28 mouse cellular contexts compared by ENCODE assay signal in the genomic region with DNA sequence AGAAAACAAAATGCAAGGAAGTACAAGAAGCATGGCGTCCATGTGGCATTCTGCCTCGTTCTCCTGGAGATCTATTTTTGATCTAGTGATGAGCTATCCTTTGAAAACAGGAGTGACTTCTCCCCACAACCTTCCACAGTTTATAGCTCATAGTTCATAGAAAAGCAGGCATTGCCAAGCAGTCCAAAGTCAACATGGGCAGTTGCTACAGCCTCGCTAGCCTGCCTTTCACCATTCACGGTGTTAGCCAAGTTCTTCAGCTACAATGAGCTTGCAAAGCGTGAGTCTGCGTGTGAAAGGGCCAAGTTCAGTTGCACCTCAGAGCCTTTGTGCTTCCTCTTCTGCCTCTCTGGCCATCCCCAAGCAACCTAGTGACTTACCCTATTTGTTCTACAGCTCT.
DNase-seq lines count a peak whose midpoint lies in the region; ATAC-seq and TF ChIP-seq lines count a peak whose summit lies in the region.
"Had no signal": no experiment of that assay in that cellular context is flagged by ENCODE, and none has a peak within 500 bp of the region (broad histone marks: within the 10 kb centered on the region; RNA-seq: fewer than 3 reads in every experiment).

No protein-coding gene starts in this region.

- no peaks in the 10 kb centered on the region for H3K9me3 ChIP-seq in kidney, embryonic 16.5 days (ENCODE audit: low read length)
- no peaks in the 10 kb centered on the region for H3K9me3 ChIP-seq in liver, postnatal 0 days (ENCODE audit: low read length)
- H3K9me3 ChIP-seq: embryonic facial prominence, embryonic 10.5 days; embryonic facial prominence, embryonic 13.5 days; forebrain, embryonic 12.5 days; forebrain, embryonic 15.5 days; heart, embryonic 13.5 days had no signal

- H3K36me3 ChIP-seq in kidney, embryonic 16.5 days (ENCODE audit: insufficient read depth, low read length) = no peaks in the 10 kb centered on the region
- H3K36me3 ChIP-seq in liver, adult 2 months (ENCODE audit: control insufficient read depth, insufficient read depth, low read length) = no peaks in the 10 kb centered on the region
- no peaks in the 10 kb centered on the region for H3K36me3 ChIP-seq in liver, postnatal 0 days (replicated peaks; ENCODE audit: insufficient read depth, low read length)
- H3K36me3 ChIP-seq: embryonic facial prominence, embryonic 10.5 days; embryonic facial prominence, embryonic 13.5 days; forebrain, embryonic 12.5 days; forebrain, embryonic 15.5 days; heart, embryonic 13.5 days had no signal

- TF ChIP-seq POLR2A in liver, adult 2 months (IDR thresholded peaks at IDR 0.05; ENCODE audit: extremely low read depth, insufficient read depth, low read length) = no peak

- no peak overlapping the region for H3K27ac ChIP-seq in kidney, embryonic 16.5 days (ENCODE audit: low read length)
- no peak overlapping the region for H3K27ac ChIP-seq in liver, adult 2 months (replicated peaks; ENCODE audit: insufficient read depth, low read depth, low read length)
- no peak overlapping the region for H3K27ac ChIP-seq in liver, postnatal 0 days (ENCODE audit: low read depth)
- H3K27ac ChIP-seq: embryonic facial prominence, embryonic 10.5 days; embryonic facial prominence, embryonic 13.5 days; forebrain, embryonic 12.5 days; forebrain, embryonic 15.5 days; heart, embryonic 13.5 days; hindbrain, embryonic 14.5 days; hindbrain, postnatal 0 days had no signal

- TF ChIP-seq CTCF in liver, adult 2 months (IDR thresholded peaks at IDR 0.05; ENCODE audit: low read depth, low read length) = no peak
- TF ChIP-seq CTCF in liver, postnatal 0 days (IDR thresholded peaks at IDR 0.05; ENCODE audit: low read depth) = no peak

- 88% methylated on average over 6 of the region's 6 CpGs for WGBS in kidney, embryonic 16.5 days
- WGBS in liver, adult 2 months = 77% methylated on average over 6 of the region's 6 CpGs
- WGBS in liver, postnatal 0 days (ENCODE audit: insufficient replicate concordance) = 73% methylated on average over 6 of the region's 6 CpGs

- H3K9ac ChIP-seq in kidney, embryonic 16.5 days (replicated peaks; ENCODE audit: low read length) = no peak overlapping the region
- H3K9ac ChIP-seq in liver, adult 2 months (ENCODE audit: low read depth, low read length) = no peak overlapping the region
- no peak overlapping the region for H3K9ac ChIP-seq in liver, postnatal 0 days (replicated peaks)
- H3K9ac ChIP-seq: embryonic facial prominence, embryonic 13.5 days; forebrain, embryonic 12.5 days; forebrain, embryonic 15.5 days; heart, embryonic 13.5 days; hindbrain, embryonic 14.5 days had no signal

- H3K4me3 ChIP-seq in kidney, embryonic 16.5 days (ENCODE audit: low read length) = no peak overlapping the region
- no peak overlapping the region for H3K4me3 ChIP-seq in liver, adult 2 months (ENCODE audit: insufficient read depth, low read depth, low read length)
- H3K4me3 ChIP-seq in liver, postnatal 0 days (ENCODE audit: low read depth, low read length) = no peak overlapping the region
- H3K4me3 ChIP-seq: embryonic facial prominence, embryonic 10.5 days; embryonic facial prominence, embryonic 13.5 days; erythroblast, embryonic 14.5 days; forebrain, embryonic 12.5 days; forebrain, embryonic 15.5 days; heart, embryonic 13.5 days had no signal

- no peaks in the 10 kb centered on the region for H3K4me1 ChIP-seq in kidney, embryonic 16.5 days (ENCODE audit: insufficient read depth, low read length)
- no peaks in the 10 kb centered on the region for H3K4me1 ChIP-seq in liver, adult 2 months (ENCODE audit: control insufficient read depth, insufficient read depth, low read length)
- H3K4me1 ChIP-seq in liver, postnatal 0 days (ENCODE audit: insufficient read depth) = no peaks in the 10 kb centered on the region
- H3K4me1 ChIP-seq: embryonic facial prominence, embryonic 10.5 days; embryonic facial prominence, embryonic 13.5 days; forebrain, embryonic 12.5 days; forebrain, embryonic 15.5 days; heart, embryonic 13.5 days had no signal

- no peaks in the 10 kb centered on the region for H3K27me3 ChIP-seq in kidney, embryonic 16.5 days (ENCODE audit: insufficient read depth, low read length)
- no peaks in the 10 kb centered on the region for H3K27me3 ChIP-seq in liver, adult 2 months (ENCODE audit: control insufficient read depth, insufficient read depth, low read length)
- H3K27me3 ChIP-seq in liver, postnatal 0 days (ENCODE audit: insufficient read depth, low read length) = no peaks in the 10 kb centered on the region
- H3K27me3 ChIP-seq: embryonic facial prominence, embryonic 13.5 days; forebrain, embryonic 12.5 days; forebrain, embryonic 15.5 days; heart, embryonic 13.5 days had no signal

- ATAC-seq in kidney, embryonic 16.5 days (ENCODE audit: low FRiP score, low TSS enrichment) = no peak
- ATAC-seq in liver, postnatal 0 days = no peak
- ATAC-seq: activated CD4-positive, CD25-positive, alpha-beta regulatory T cell, adult 4 months; CD4-positive, CD25-positive, alpha-beta regulatory T cell, adult 4 months; forebrain, embryonic 15.5 days; hindbrain, postnatal 0 days; inflammation-experienced regulatory T-cells, adult 6 months had no signal

- peak; percentile 9 for DNase-seq in kidney, adult 11 months
- DNase-seq in kidney, adult 8-10 months = peak; percentile 13 to 30
- no peak for DNase-seq in kidney, postnatal 14 days
- DNase-seq in liver, adult 2 months (ENCODE audit: extremely low read depth, low read depth, low spot score) = peak; percentile 20
- no peak for DNase-seq in liver, postnatal 0 days
- no peak for DNase-seq in cerebellum, adult 11-12 months
- DNase-seq: adrenal gland, postnatal 25 days; cerebellum, adult 11 months; cerebellum, adult 8-10 months; cerebellum, postnatal 10 days; cerebellum, postnatal 36 days; embryo, embryonic 11 days; gastrocnemius, postnatal 25 days; heart, adult 18-20 months; heart, postnatal 14 days; heart, postnatal 4 days had no signal

- no peaks in the 10 kb centered on the region for H3K79me2 ChIP-seq in liver, adult 2 months (ENCODE audit: control insufficient read depth, insufficient read depth, low read length)

- no peak overlapping the region for H3K4me2 ChIP-seq in kidney, embryonic 16.5 days (replicated peaks; ENCODE audit: low read depth, low read length)
- no peak overlapping the region for H3K4me2 ChIP-seq in liver, postnatal 0 days (ENCODE audit: low read depth, low read length)
- H3K4me2 ChIP-seq: embryonic facial prominence, embryonic 13.5 days; forebrain, embryonic 12.5 days; forebrain, embryonic 15.5 days; heart, embryonic 13.5 days; hindbrain, embryonic 14.5 days had no signal

- TF ChIP-seq EP300 in liver, postnatal 0 days (IDR thresholded peaks at IDR 0.05; ENCODE audit: low read depth) = no peak

Comparison
In these comparisons a context has a peak if more than half of its experiments do, and no peak if none do; other contexts are left out.
1. DNase-seq: peak in kidney, adult 11 months (single experiment), kidney, adult 8-10 months (2 of 2) and liver, adult 2 months (single experiment); none in kidney, postnatal 14 days (single experiment), liver, postnatal 0 days (single experiment) and cerebellum, adult 11-12 months (single experiment).